Mouse (Mus musculus) bone marrow, adult 2 months (tissue): ENCODE results near the gene Ccdc124. TPM values are rescaled to one million over a fixed set of nuclear protein-coding genes. Genes with fewer than 3 reads are reported as not detected.

Experiments
- H3K27ac ChIP-seq: fragments of 200-500 bp; 2 replicates; pipeline ENCODE4 v1.5.1; 2012; ENCODE audit warnings: low read depth, mild to moderate bottlenecking, control low read depth, inconsistent platforms, low read length; ENCODE audit not compliant: control insufficient read depth, poor library complexity, insufficient read depth
- H3K4me1 ChIP-seq: fragments of 200-500 bp; 2 replicates; pipeline ENCODE4 v1.6.1; 2011; ENCODE audit warnings: low read length; ENCODE audit not compliant: control insufficient read depth, insufficient read depth
- H3K4me3 ChIP-seq: fragments of 200-500 bp; replicated peaks from 2 replicates; pipeline ENCODE3; 2011; ENCODE audit warnings: mild to moderate bottlenecking, low read depth, low read length, control low read depth; ENCODE audit not compliant: control insufficient read depth
- CTCF ChIP-seq: fragments of 200-500 bp; IDR thresholded peaks from 2 replicates; pipeline ENCODE4 v1.5.1; 2011; ENCODE audit warnings: low read length, control low read depth; ENCODE audit not compliant: control insufficient read depth, insufficient read depth
- POLR2A ChIP-seq: fragments of 200-500 bp; IDR thresholded peaks from 2 replicates; pipeline ENCODE4 v1.6.1; 2011; ENCODE audit warnings: low read depth, mild to moderate bottlenecking, control low read depth, low read length, borderline replicate concordance; ENCODE audit not compliant: control insufficient read depth
- WGBS: fragments of 180-500 bp; shearing (Covaris S2); methylation state at CpG from one replicate; pipeline ENCODE4 v1.1.7; 2018; 5-methylcytosine and 5-hydroxymethylcytosine counted together
- polyA plus RNA-seq: library from polyadenylated mRNA; stranded (reverse); fragments of >200 nt; gene quantifications from 2 replicates; pipeline ENCODE4 v1.2.4, GENCODE M21; 2011; ENCODE audit warnings: low replicate concordance; ENCODE audit not compliant: missing spikeins, insufficient read depth, insufficient read length

Gene Ccdc124
- polyA plus RNA-seq, 1 experiment, result 41.7 TPM

DNA sequence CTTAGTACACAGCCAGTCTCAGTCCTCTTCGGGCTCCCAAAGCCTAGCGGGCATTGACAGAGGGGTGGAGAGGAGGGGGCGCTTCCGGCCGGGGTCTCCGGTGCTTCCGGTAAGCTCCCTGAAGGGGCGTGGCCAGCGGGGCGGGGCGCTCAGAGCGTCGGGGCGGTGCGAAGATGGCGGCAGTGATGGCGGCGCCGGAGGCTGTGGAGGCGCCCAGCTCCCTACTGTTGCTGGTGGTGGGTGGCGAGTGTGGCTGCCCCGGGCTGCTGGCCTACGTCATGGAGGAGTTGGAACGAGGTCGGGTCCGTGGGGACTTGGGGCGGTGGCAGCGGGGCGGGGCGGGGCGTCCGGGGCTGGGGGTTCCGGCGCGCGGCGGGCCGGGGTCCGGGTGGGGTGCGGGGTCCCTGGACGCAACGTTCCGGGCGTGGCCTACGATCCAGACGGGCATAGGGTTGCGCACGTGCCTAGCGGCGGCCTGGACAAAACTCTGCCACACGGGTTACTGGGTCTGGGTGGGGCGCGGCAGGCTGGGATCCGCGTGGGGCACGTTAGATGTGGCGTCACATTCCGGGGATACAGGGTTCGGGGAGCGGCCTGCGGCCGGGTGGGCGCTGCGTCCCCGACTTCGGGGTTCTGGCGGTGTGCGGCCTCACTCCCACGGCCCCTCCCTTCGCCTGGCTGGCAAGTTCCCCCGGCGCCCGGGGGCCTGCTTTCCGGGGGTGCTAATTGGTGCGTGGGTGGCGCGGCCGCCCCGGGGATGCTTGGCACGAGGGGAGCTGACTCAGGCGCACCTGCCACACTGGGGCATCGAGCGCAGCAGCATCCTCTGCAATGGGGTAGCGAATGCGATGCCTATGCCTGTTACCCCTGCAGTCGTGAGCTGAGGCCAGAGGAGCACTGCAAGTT, 32.3 kb upstream of the Ccdc124 start, which contains the start of gene Map1s:
Gene Map1s (plus strand): TSS at position 102 of the 906 bp plus-strand sequence.
- Histone ChIP-seq H3K4me3 (peak within 1 kb of the TSS; percentile 89), H3K27ac (peak within 1 kb of the TSS; percentile 81), H3K4me1 (peaks cover 5% of the 10 kb centered on the region; the same call in 1 of the 2 replicates)
- WGBS, result under 1% methylated on average over 81 of the region's 86 CpGs
- TF ChIP-seq POLR2A (peak; percentile 62; the same call in 1 of the 2 replicates), CTCF (no peak)

DNA sequence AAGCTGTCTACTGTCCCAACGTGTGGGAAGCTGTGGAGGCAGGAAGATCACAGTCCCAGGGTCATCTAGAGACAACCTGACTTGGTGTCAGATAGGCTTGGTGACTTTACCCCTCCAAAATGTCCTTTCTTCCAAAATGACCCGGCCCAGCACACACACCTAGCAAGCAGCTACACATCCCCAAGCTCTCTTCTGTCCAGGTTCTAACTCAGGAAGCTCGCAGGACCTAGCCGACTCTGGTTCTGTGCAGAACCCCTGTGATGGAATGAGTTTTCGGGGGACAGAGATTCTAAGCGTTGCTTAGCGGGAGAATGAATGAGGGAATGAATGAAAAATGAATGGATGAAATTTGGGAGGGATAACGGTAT, 31.7 kb upstream of the Ccdc124 start:
- Histone ChIP-seq H3K4me3 (peak overlapping the region; percentile 89), H3K27ac (peak overlapping the region; percentile 81), H3K4me1 (peaks cover 5% of the 10 kb centered on the region; the same call in 1 of the 2 replicates)
- WGBS, result 3% methylated on average over 8 of the region's 8 CpGs
- no peak for TF ChIP-seq CTCF
- TF ChIP-seq POLR2A, result no peak

DNA sequence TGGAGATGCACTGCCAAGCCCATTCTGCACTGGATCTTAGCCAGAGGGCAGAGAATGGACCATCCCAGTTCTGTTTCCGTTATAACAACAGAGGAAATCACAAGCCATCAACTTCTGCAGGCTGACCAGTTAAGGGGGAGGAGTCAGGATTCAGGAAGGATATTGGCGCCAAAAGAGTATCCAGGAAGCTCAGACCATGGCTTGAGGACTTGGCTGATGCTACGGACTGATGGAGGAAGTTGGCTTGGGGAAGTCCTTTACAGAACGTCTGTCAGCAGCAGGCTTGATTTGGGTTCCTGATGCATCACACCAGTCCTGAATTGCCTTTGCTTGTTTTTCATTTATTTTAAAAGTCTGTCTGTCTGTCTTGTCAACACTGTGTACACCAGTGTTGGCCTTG, 30.8 kb upstream of the Ccdc124 start:
- TF ChIP-seq CTCF, result no peak
- TF ChIP-seq POLR2A, result no peak
- H3K4me1 ChIP-seq, result peaks cover 5% of the 10 kb centered on the region; the same call in 1 of the 2 replicates
- H3K4me3 ChIP-seq, result no peak overlapping the region
- no peak overlapping the region for H3K27ac ChIP-seq
- WGBS, result 8% methylated on average over 4 of the region's 4 CpGs

DNA sequence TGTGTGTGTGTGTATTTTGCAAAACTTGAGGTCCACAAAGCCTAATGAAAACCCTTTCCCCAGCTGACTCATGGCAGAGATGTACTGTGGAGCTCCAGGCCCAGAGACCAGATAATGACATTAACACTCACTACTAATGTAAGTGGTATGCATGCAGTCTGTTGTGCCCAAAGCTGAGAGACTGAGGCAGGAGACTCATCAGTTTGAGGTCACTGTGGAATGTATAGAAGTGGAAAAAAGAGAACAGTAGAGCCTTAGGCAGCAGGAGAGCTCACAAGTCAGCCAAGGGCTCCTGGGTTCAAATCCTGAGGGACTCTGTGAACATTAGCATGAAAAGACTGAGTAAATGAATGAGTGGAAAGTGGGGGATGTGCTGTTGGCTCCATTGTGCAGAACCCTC, 29.8 kb upstream of the Ccdc124 start:
- TF ChIP-seq CTCF (no peak), POLR2A (no peak)
- peaks cover 5% of the 10 kb centered on the region; the same call in 1 of the 2 replicates for H3K4me1 ChIP-seq
- no peak overlapping the region for H3K27ac ChIP-seq
- H3K4me3 ChIP-seq, result no peak overlapping the region

DNA sequence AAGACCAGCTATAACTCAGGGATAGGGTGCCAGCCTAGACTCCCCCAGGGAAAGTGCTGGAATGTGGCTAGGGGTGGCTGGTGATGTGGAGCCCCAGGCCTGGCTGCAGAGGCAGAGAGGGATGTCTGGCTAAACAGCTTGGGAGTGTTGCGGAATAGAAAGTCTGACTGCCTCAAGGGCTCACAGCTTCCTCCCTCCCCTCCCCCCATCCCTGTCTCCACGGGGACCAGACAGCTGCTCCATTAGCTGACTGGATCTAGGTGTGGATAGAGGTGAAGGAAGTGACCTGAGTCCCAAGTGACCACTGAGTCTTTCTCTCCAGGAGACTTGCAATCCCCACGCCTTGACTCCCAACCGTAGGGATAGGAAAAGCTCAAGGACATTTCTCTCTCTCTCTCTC, 29.4 kb upstream of the Ccdc124 start:
- Histone ChIP-seq H3K4me3 (no peak overlapping the region), H3K4me1 (peaks cover 7% of the 10 kb centered on the region; the same call in 1 of the 2 replicates), H3K27ac (no peak overlapping the region)
- 53% methylated on average over 4 of the region's 4 CpGs for whole genome bisulfite sequencing
- TF ChIP-seq POLR2A, result no peak
- no peak for TF ChIP-seq CTCF

DNA sequence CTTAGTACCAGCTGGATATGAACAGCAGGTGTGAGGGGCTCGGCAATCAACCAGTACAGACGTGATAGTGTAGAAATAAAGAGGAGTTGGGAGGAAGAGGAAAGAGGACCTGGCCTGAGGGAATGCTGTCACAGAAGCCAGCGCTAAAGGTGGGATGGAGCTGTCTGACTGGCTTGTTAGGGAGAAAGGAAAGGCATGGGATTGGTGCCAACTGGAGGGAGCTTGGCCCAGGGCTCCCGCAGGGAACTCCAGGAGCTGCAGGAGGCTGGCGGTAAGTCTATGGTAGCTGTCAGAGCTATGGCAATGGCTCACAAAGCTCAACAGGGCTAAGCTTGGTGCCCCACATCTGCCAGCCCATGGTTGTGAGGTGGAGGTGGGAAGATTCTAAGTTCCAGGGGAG, 28.5 kb upstream of the Ccdc124 start:
- no peak for TF ChIP-seq POLR2A
- no peak for TF ChIP-seq CTCF
- 80% methylated on average over 5 of the region's 5 CpGs for WGBS
- H3K27ac ChIP-seq, result no peak overlapping the region
- H3K4me3 ChIP-seq, result no peak overlapping the region
- peaks cover 7% of the 10 kb centered on the region; the same call in 1 of the 2 replicates for H3K4me1 ChIP-seq

DNA sequence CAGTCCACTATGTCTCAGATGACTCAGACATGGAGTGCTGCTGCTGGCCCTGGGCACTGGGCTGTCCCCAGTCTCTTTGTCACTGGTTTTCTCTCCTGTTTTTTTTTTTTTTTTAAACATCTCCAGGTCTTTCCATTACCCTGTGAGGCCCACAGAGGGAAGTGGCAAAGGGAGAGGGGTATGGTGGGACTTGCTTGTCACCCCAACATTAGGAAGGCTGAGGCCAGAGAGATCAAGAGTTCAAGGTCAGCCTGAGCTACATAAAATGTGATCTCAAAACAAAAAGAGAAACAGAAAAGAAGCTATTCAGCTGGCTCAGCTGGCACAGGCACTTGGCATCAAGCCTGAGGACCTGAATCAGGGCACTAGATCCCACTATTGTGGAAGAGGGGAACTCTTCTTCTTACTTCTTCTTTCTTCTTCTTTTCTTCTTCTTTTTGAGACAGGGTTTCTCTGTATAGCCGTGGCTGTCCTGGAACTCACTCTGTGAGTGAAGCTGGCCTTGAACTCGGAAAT, 27.2 kb upstream of the Ccdc124 start:
- H3K4me3 ChIP-seq, result no peak overlapping the region
- TF ChIP-seq CTCF, result no peak
- TF ChIP-seq POLR2A, result no peak
- H3K27ac ChIP-seq, result no peak overlapping the region
- H3K4me1 ChIP-seq, result peaks cover 9% of the 10 kb centered on the region; the same call in 1 of the 2 replicates
- WGBS, result 43% methylated on average over 2 of the region's 2 CpGs

- H3K27ac ChIP-seq, result no peak overlapping the region
- H3K4me1 ChIP-seq, result peaks cover 6% of the 10 kb centered on the region; the same call in 1 of the 2 replicates
- no peak for TF ChIP-seq POLR2A
- H3K4me3 ChIP-seq, result no peak overlapping the region
- WGBS, result 74% methylated on average over 2 of the region's 2 CpGs
Measured at GRCm38 (mm10) chr8:70899226-70899625, 25.5 kb upstream of the Ccdc124 start.

- no peak overlapping the region for H3K27ac ChIP-seq
- WGBS, result 27% methylated on average over 2 of the region's 2 CpGs
Measured at GRCm38 (mm10) chr8:70898661-70899198, 25.0 kb upstream of the Ccdc124 start.

More at GRCm38 (mm10) chr8:70898661-70899198, 25.0 kb upstream of the Ccdc124 start:
- Histone ChIP-seq H3K4me3 (no peak overlapping the region), H3K4me1 (peaks cover 6% of the 10 kb centered on the region; the same call in 1 of the 2 replicates)
- TF ChIP-seq CTCF, result no peak
- TF ChIP-seq POLR2A, result no peak
